Mouse (Mus musculus) forebrain, embryonic 11.5 days (tissue): ENCODE data around the gene Adm. TPM values are rescaled to one million over a fixed set of nuclear protein-coding genes. Genes with fewer than 3 reads are reported as not detected.

Experiments used
- ATAC-seq: fragments of 200-750 bp; cut with Nextera tagmentation; replicated peaks from 2 replicates; pipeline ENCODE4 v1.8.0; 2017; ENCODE audit warnings: moderate TSS enrichment; ENCODE audit not compliant: low FRiP score
- DNase-seq: peaks from one replicate; pipeline ENCODE4 v3.0.0-alpha.2; 2017; ENCODE audit warnings: low spot score
- H3K27ac ChIP-seq: fragments of 300-500 bp; sonication (generic); 2 replicates; pipeline ENCODE4 v1.5.1; 2014; ENCODE audit warnings: low read depth, low read length
- H3K27me3 ChIP-seq: fragments of 300-500 bp; sonication (generic); 2 replicates; pipeline ENCODE4 v1.6.1; 2014; ENCODE audit warnings: mild to moderate bottlenecking, low read length, mixed read lengths; ENCODE audit not compliant: control insufficient read depth, insufficient read depth
- H3K36me3 ChIP-seq: fragments of 300-500 bp; sonication (generic); 2 replicates; pipeline ENCODE4 v1.6.1; 2014; ENCODE audit warnings: mild to moderate bottlenecking, low read length, moderate library complexity, mixed read lengths; ENCODE audit not compliant: control insufficient read depth, insufficient read depth
- H3K4me1 ChIP-seq: fragments of 300-500 bp; sonication (generic); replicated peaks from 2 replicates; pipeline ENCODE4 v1.6.1; 2014; ENCODE audit warnings: low read length, mixed read lengths; ENCODE audit not compliant: control insufficient read depth, insufficient read depth
- H3K4me2 ChIP-seq: fragments of 300-500 bp; sonication (generic); 2 replicates; pipeline ENCODE4 v1.6.1; 2014; ENCODE audit warnings: low read depth, mild to moderate bottlenecking, low read length, moderate library complexity, mixed read lengths; ENCODE audit not compliant: severe bottlenecking
- H3K4me3 ChIP-seq: fragments of 300-500 bp; sonication (generic); 2 replicates; pipeline ENCODE4 v1.5.1; 2014; ENCODE audit warnings: low read depth, low read length
- H3K9ac ChIP-seq: fragments of 300-500 bp; sonication (generic); 2 replicates; pipeline ENCODE4 v1.6.1; 2014; ENCODE audit warnings: low read length
- H3K9me3 ChIP-seq: fragments of 300-500 bp; sonication (generic); 2 replicates; pipeline ENCODE4 v1.6.1; 2016; ENCODE audit warnings: low read length, mixed read lengths; ENCODE audit not compliant: control insufficient read depth
- WGBS: fragments of 180-500 bp; shearing (Covaris S2); extraction: QIAGEN DNeasy Blood & Tissue Kit; methylation state at CpG from one replicate; pipeline ENCODE4 v1.1.7; 2014; 5-methylcytosine and 5-hydroxymethylcytosine counted together
- polyA plus RNA-seq: library from polyadenylated mRNA; unstranded; fragments of >200 nt; fragmentation: Nextera tagmentation; extraction: Ambion mirVana; gene quantifications from 2 replicates; pipeline ENCODE4 v1.2.1, GENCODE M21; 2014

The Adm gene
- polyA plus RNA-seq, 1 experiment from 2014 or later: 5.8 TPM

DNA sequence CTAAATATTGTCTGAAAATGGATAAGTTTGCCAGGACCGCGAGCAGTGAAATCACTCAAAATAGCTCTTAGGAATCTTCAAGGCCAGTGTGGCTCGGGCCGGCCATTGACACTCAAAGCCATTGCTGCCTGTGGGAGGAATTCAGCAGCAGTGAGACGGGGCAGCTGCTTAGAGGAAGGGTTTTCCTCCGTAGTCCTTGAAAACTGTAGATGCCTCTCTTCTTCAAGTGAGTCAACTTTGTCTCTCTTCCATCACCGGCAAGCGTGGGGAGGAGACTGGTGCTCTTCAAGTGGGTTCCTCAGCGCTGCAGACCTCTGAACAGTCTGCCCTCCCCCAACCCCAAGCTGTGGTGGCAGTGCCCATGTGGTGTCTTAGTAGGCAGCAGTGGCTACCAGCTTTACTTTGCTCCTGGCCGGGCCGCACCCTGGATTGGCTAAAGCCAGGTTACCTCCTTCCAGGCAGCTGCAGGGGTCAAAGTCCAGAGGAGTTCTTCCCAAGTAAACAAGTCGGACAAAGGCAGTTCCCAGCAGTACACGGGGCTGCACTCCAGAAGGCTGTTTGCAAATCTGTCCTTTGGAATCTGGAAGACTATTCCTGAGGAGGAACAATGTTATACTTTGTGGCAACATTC is 21.1 kb downstream of the Adm start:
- no peak for ATAC-seq

DNA sequence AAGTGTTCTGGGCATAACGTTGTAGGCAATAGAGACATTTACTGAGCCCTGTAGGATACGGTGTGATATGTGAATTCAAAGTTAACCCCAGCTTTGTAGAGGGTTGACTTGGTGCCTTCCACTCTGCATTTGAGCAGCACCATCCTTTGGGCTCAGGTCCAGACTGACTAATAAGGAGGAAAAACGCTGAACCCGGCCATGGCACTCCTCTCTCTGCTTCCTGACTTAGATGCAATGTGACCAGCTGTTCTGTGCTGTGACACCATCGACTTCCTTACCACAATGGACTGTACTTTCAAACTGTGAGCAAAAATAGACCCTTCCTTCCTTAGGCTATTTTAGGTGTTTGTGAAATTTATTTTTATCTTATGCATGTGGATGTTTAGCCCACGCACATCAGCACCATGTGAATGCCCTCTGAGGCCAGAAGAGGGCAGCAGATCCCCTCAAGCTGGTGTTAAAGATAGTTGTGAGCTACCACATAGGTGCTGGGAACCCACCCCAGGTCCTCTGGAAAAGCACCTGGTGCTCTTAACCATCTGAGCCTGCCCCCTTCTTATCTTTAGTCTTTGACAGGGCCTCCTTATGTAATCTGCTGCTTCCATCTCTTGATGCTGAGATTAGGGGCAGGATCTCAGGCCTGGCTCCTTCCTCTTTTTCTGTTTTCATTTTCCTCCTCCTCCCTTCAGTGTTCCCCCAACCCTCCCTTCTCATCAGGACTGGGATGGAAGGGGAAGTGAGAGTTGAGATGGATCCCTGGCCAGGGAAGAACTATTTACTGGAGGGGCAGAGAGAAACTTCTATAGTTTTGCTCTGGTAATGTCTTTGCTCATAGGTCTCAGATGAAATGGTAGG is 21.9 kb downstream of the Adm start:
- no peak overlapping the region for H3K9ac ChIP-seq
- no peak overlapping the region for H3K4me2 ChIP-seq
- ATAC-seq (no peak), DNase-seq (no peak)
- no peaks in the 10 kb centered on the region for H3K36me3 ChIP-seq
- WGBS: 89% methylated on average over 6 of the region's 6 CpGs
- no peaks in the 10 kb centered on the region for H3K4me1 ChIP-seq
- no peaks in the 10 kb centered on the region for H3K9me3 ChIP-seq
- no peaks in the 10 kb centered on the region for H3K27me3 ChIP-seq
- no peak overlapping the region for H3K27ac ChIP-seq
- no peak overlapping the region for H3K4me3 ChIP-seq

More for the DNA sequence above, 21.1 kb downstream of the Adm start:
- WGBS: 87% methylated on average over 13 of the region's 13 CpGs
- no peak overlapping the region for H3K27ac ChIP-seq
- H3K27me3 ChIP-seq: no peaks in the 10 kb centered on the region
- no peaks in the 10 kb centered on the region for H3K9me3 ChIP-seq
- H3K4me3 ChIP-seq: no peak overlapping the region
- no peak overlapping the region for H3K4me2 ChIP-seq
- no peaks in the 10 kb centered on the region for H3K4me1 ChIP-seq
- H3K9ac ChIP-seq: no peak overlapping the region
- DNase-seq: no peak
- no peaks in the 10 kb centered on the region for H3K36me3 ChIP-seq

DNA sequence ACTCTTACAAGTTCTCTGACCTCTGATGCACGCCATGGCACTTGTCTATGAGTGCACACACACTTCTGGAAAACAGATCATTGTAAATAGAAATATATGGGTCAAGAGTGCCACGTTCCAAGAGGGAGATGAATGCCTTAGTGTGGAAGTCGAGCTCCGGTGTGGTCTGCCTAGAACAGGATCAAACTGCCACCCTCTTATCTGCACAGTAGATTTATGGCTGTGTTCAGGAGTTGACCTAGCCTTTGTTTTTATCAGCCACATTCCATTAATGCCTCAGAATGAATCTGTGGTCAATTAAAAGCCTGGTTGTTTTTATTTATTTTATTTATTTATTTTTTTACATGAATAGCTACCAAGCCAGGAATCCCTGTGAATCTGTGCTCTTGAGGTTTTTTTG is 23.0 kb downstream of the Adm start:
- Histone ChIP-seq H3K4me2 (no peak overlapping the region), H3K9ac (no peak overlapping the region), H3K9me3 (no peaks in the 10 kb centered on the region), H3K4me1 (no peaks in the 10 kb centered on the region), H3K36me3 (no peaks in the 10 kb centered on the region), H3K27me3 (no peaks in the 10 kb centered on the region), H3K4me3 (no peak overlapping the region), H3K27ac (no peak overlapping the region)
- 91% methylated on average over 4 of the region's 4 CpGs for WGBS
- ATAC-seq (no peak), DNase-seq (no peak)

DNA sequence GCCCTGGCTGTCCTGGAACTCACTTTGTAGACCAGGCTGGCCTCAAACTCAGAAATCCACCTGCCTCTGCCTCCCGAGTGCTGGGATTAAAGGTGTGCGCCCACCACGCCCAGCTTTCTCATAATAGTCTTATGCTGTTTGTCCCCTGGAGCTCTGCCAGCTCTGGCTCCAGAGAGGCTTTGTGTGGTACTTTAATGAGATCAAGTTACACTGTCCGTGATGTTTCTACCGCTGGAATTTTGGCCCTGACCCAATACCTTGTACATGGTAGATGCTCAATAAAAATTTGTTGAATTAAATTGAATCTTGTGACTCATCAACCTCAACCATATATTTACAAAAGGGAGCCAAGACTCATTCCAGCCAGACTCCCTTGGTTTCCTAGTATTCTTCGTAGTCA is 23.6 kb downstream of the Adm start:
- Histone ChIP-seq H3K9me3 (no peaks in the 10 kb centered on the region), H3K36me3 (no peaks in the 10 kb centered on the region), H3K27ac (no peak overlapping the region), H3K4me1 (no peaks in the 10 kb centered on the region), H3K4me3 (no peak overlapping the region), H3K4me2 (no peak overlapping the region), H3K9ac (no peak overlapping the region), H3K27me3 (no peaks in the 10 kb centered on the region)
- 84% methylated on average over 6 of the region's 6 CpGs for WGBS
- ATAC-seq (no peak), DNase-seq (no peak)

DNA sequence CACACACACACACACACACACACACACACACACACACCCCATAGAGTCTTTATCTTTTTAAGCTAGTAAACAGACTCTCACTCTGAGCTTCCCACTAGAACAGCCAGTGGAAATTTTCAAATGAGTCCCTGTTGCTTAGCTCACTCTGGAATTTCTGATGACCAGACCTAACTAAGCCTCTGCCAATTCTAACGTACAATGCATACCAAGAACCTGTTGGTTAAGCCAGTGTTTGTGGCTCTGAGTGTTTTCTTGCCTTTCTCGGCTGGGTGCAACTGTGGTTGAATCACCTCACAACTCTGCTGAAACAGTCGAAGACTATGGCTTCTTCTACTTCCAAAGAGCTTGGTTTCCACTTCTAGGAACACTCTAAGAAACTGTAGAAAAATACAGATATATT is 27.8 kb downstream of the Adm start:
- 81% methylated on average over 3 of the region's 3 CpGs for WGBS
- H3K9me3 ChIP-seq: no peaks in the 10 kb centered on the region
- H3K36me3 ChIP-seq: no peaks in the 10 kb centered on the region
- H3K4me3 ChIP-seq: no peak overlapping the region
- no peak overlapping the region for H3K4me2 ChIP-seq
- no peak for ATAC-seq
- H3K9ac ChIP-seq: no peak overlapping the region
- no peaks in the 10 kb centered on the region for H3K4me1 ChIP-seq
- no peak overlapping the region for H3K27ac ChIP-seq
- no peaks in the 10 kb centered on the region for H3K27me3 ChIP-seq
- DNase-seq: no peak

DNA sequence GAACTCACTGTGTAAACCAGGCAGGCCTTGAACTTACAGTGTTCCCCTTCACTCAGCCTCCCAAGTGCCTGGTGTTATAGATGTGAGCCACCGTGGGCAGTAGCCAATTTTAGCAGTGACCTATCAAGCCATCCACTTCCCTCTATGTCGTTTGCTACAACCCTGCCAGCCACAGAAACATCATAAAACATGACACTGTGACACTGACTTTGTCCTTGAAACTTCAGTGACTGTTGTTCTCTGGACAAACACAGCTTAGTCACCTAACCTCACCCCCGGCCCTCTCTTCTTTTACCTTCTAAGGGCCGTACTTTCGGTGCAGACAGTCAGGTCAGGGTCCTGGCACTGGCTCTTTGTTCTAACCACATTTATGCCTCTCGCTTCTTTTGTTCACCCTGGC is 28.5 kb downstream of the Adm start:
- 72% methylated on average over 6 of the region's 6 CpGs for whole genome bisulfite sequencing
- DNase-seq (no peak), ATAC-seq (no peak)
- Histone ChIP-seq H3K4me1 (no peaks in the 10 kb centered on the region), H3K27ac (no peak overlapping the region), H3K4me3 (no peak overlapping the region), H3K4me2 (no peak overlapping the region), H3K9me3 (no peaks in the 10 kb centered on the region), H3K36me3 (no peaks in the 10 kb centered on the region), H3K9ac (no peak overlapping the region), H3K27me3 (no peaks in the 10 kb centered on the region)

DNA sequence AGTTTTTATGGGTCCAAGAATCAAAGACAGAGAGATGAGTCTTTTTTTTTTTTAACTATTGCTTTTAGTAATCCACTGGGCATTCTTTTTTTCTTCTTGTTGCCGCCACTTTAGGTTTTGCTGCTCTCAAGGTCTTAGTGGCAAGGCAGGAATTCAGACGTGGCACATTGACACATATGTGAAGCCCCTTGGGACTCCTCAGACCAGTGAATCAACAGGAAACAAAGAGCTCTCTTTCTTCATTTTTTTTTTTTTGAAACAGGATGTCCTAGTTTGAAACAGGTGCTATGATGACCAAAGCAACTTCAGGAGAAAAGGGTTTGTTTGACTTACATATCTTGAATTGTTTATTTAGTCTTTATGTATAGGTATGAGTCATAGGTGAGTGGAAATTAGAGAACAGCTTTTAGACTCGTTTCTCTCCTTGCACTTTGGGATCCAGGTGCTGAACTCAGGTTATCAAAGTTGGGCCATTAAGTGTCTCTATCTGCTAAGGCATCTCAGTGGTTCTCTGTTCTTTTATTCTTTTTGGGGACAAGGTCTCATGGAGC is 31.0 kb downstream of the Adm start:
- ATAC-seq: no peak
- H3K4me2 ChIP-seq: no peak overlapping the region
- no peaks in the 10 kb centered on the region for H3K9me3 ChIP-seq
- no peaks in the 10 kb centered on the region for H3K4me1 ChIP-seq
- no peak overlapping the region for H3K9ac ChIP-seq
- H3K27me3 ChIP-seq: no peaks in the 10 kb centered on the region
- no peak overlapping the region for H3K4me3 ChIP-seq
- H3K36me3 ChIP-seq: no peaks in the 10 kb centered on the region
- DNase-seq: no peak
- H3K27ac ChIP-seq: no peak overlapping the region
- 73% methylated on average over 3 of the region's 3 CpGs for WGBS

DNA sequence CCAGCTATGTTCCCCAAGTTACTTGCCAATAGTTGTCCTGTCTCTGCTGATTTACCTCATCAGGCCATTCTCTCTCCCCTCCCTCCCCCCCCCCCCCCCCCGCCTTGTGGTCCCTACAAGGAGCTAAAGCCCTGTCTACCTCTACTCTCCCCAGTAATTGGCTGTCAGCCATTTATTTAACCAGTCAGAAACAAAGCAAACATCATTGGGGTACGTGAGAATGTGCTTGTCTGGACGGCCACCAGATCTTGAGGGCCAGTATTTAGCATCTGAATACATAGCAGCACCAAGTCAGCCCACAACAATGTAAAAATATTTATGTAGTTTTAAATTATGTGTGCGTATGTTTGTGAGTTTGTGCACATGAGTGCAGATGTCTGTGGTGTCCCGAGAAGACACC is 39.1 kb downstream of the Adm start:
- no peaks in the 10 kb centered on the region for H3K9me3 ChIP-seq
- H3K27me3 ChIP-seq: no peaks in the 10 kb centered on the region
- H3K4me2 ChIP-seq: no peak overlapping the region
- 0 out of 2 replicates have a peak, but pooled peaks cover 3% of the 10 kb centered on the region for H3K4me1 ChIP-seq
- DNase-seq (no peak), ATAC-seq (no peak)
- WGBS: 56% methylated on average over 4 of the region's 5 CpGs
- H3K27ac ChIP-seq: no peak overlapping the region
- H3K9ac ChIP-seq: no peak overlapping the region
- no peaks in the 10 kb centered on the region for H3K36me3 ChIP-seq
- no peak overlapping the region for H3K4me3 ChIP-seq
